Mouse (Mus musculus) midbrain, embryonic 10.5 days (tissue): Measurements from ENCODE around the gene Chmp6. TPM values are rescaled to one million over a fixed set of nuclear protein-coding genes. Genes with fewer than 3 reads are reported as not detected.

Source experiments
- polyA plus RNA-seq: library from polyadenylated mRNA; unstranded; fragments of >200 nt; fragmentation: Nextera tagmentation; extraction: Ambion mirVana; gene quantifications from 2 replicates; pipeline ENCODE4 v1.2.1, GENCODE M21; 2016

The Chmp6 gene
- polyA plus RNA-seq, 1 experiment from 2014 or later = 118 TPM

Other genes starting within 250 kb of the Chmp6 start
- 9.4 and 11.3 TPM in 2 replicates for gene Baiap2, start 29.3 kb downstream of the Chmp6 start, polyA plus RNA-seq
- gene Aatk, start 133.7 kb downstream of the Chmp6 start, polyA plus RNA-seq = 1.2 and 1.9 TPM in 2 replicates
- gene Cep131, start 173.4 kb downstream of the Chmp6 start, polyA plus RNA-seq = 38.1 and 45.9 TPM in 2 replicates
- gene Tepsin, start 185.3 kb downstream of the Chmp6 start, polyA plus RNA-seq = 20.0 and 21.2 TPM in 2 replicates
- 89.7 and 91.0 TPM in 2 replicates for gene Ndufaf8, start 185.5 kb downstream of the Chmp6 start, polyA plus RNA-seq
- gene Slc38a10, start 237.9 kb downstream of the Chmp6 start, polyA plus RNA-seq = 87.1 and 97.9 TPM in 2 replicates